Mouse (Mus musculus) MEL (cell line): ENCODE measurements around the gene Rflnb. TPM values are rescaled to one million over a fixed set of nuclear protein-coding genes. Genes with fewer than 3 reads are reported as not detected.

Source experiments
- DNase-seq: peaks from one replicate; pipeline ENCODE4 v3.0.0; 2011; ENCODE audit warnings: low read depth, low spot score
- H3K27ac ChIP-seq: 2 replicates; pipeline ENCODE4 v1.5.1; 2012; ENCODE audit warnings: low read depth, mild to moderate bottlenecking, control low read depth, low read length, moderate library complexity; ENCODE audit not compliant: control insufficient read depth
- H3K27me3 ChIP-seq, 2 experiments: fragments of 150-350 bp in 1 of 2; sonication (generic) in 1 of 2; 2 replicates each; pipeline ENCODE4 v1.6.1; 2012; ENCODE audit warnings: low read length in 2 of 2, mild to moderate bottlenecking in 2 of 2, improper control_type of control experiment in 1 of 2, moderate library complexity in 1 of 2; ENCODE audit not compliant: insufficient read depth in 2 of 2, control insufficient read depth in 1 of 2
- H3K36me3 ChIP-seq, 2 experiments: 2 replicates each; pipeline ENCODE4 v1.6.1; 2012 to 2014; ENCODE audit warnings: low read length in 2 of 2, improper control_type of control experiment in 1 of 2, inconsistent platforms in 1 of 2, mild to moderate bottlenecking in 1 of 2; ENCODE audit not compliant: insufficient read depth in 2 of 2, control insufficient read depth in 1 of 2
- H3K4me1 ChIP-seq, 2 experiments: fragments of 150-350 bp in 1 of 2; sonication (generic) in 1 of 2; 2 replicates each; pipeline ENCODE4 v1.6.1; 2012; ENCODE audit warnings: low read length in 2 of 2, improper control_type of control experiment in 1 of 2, mild to moderate bottlenecking in 1 of 2; ENCODE audit not compliant: insufficient read depth in 2 of 2, control insufficient read depth in 1 of 2
- H3K4me3 ChIP-seq, 2 experiments: fragments of 150-350 bp in 1 of 2; sonication (generic) in 1 of 2; 2 replicates each; pipeline ENCODE4 v1.5.1; 2012; ENCODE audit warnings: low read depth in 2 of 2, low read length in 2 of 2, mild to moderate bottlenecking in 2 of 2, moderate library complexity in 2 of 2, control low read depth in 1 of 2, improper control_type of control experiment in 1 of 2; ENCODE audit not compliant: control insufficient read depth in 1 of 2, insufficient read depth in 1 of 2
- H3K79me2 ChIP-seq: 2 replicates; pipeline ENCODE4 v1.6.1; 2012; ENCODE audit warnings: mild to moderate bottlenecking, low read length, moderate library complexity; ENCODE audit not compliant: control insufficient read depth, poor library complexity, insufficient read depth
- H3K9ac ChIP-seq: 2 replicates; pipeline ENCODE4 v1.6.1; 2012; ENCODE audit warnings: low read depth, mild to moderate bottlenecking, control low read depth, low read length, moderate library complexity; ENCODE audit not compliant: control insufficient read depth, poor library complexity, severe bottlenecking
- H3K9me3 ChIP-seq: fragments of 150-350 bp; sonication (generic); replicated peaks from 2 replicates; pipeline ENCODE4 v1.6.1; 2012; ENCODE audit warnings: mild to moderate bottlenecking, low read length, improper control_type of control experiment, moderate library complexity; ENCODE audit not compliant: insufficient read depth
- CHD1 ChIP-seq: IDR thresholded peaks from 2 replicates; pipeline ENCODE4 v1.6.1; 2012; ENCODE audit warnings: low read depth, mild to moderate bottlenecking, inconsistent platforms, low read length, improper control_type of control experiment
- CHD2 ChIP-seq: IDR thresholded peaks from 2 replicates; pipeline ENCODE4 v1.6.1; 2011; ENCODE audit warnings: low read length, improper control_type of control experiment
- E2F4 ChIP-seq: IDR thresholded peaks from 2 replicates; pipeline ENCODE4 v1.6.1; 2011; ENCODE audit warnings: low read depth, low read length, improper control_type of control experiment, borderline replicate concordance
- ELF1 ChIP-seq: IDR thresholded peaks from 2 replicates; pipeline ENCODE4 v1.6.1; 2014; ENCODE audit warnings: low read depth, mild to moderate bottlenecking, inconsistent platforms, low read length, improper control_type of control experiment, moderate library complexity
- EP300 ChIP-seq, 2 experiments: IDR thresholded peaks; 2 replicates each; pipeline ENCODE4 v1.6.1; 2011; ENCODE audit warnings: improper control_type of control experiment in 2 of 2, low read length in 2 of 2, low read depth in 1 of 2, mild to moderate bottlenecking in 1 of 2
- ETS1 ChIP-seq: IDR thresholded peaks from 2 replicates; pipeline ENCODE4 v1.6.1; 2012; ENCODE audit warnings: low read depth, mild to moderate bottlenecking, inconsistent platforms, low read length, improper control_type of control experiment, moderate library complexity
- GABPA ChIP-seq: IDR thresholded peaks from 2 replicates; pipeline ENCODE4 v1.6.1; 2012; ENCODE audit warnings: low read depth, mild to moderate bottlenecking, inconsistent platforms, low read length, improper control_type of control experiment, moderate library complexity
- MAFK ChIP-seq: IDR thresholded peaks from 2 replicates; pipeline ENCODE4 v1.6.1; 2011; ENCODE audit warnings: low read depth, mild to moderate bottlenecking, low read length, improper control_type of control experiment, borderline replicate concordance
- MAX ChIP-seq: IDR thresholded peaks from 2 replicates; pipeline ENCODE4 v1.6.1; 2011; ENCODE audit warnings: low read length, improper control_type of control experiment
- MAZ ChIP-seq: IDR thresholded peaks from 2 replicates; pipeline ENCODE4 v1.6.1; 2012; ENCODE audit warnings: low read depth, mild to moderate bottlenecking, inconsistent platforms, low read length, improper control_type of control experiment
- MEF2A ChIP-seq: IDR thresholded peaks from 2 replicates; pipeline ENCODE4 v1.6.1; 2014; ENCODE audit warnings: low read depth, mild to moderate bottlenecking, inconsistent platforms, low read length, improper control_type of control experiment; ENCODE audit not compliant: poor library complexity, insufficient replicate concordance, severe bottlenecking; ENCODE audit errors: extremely low read depth
- MXI1 ChIP-seq: IDR thresholded peaks from 2 replicates; pipeline ENCODE4 v1.6.1; 2011; ENCODE audit warnings: mild to moderate bottlenecking, low read depth, low read length, improper control_type of control experiment
- MYB ChIP-seq: IDR thresholded peaks from 2 replicates; pipeline ENCODE4 v1.6.1; 2011; ENCODE audit warnings: mild to moderate bottlenecking, low read depth, low read length, improper control_type of control experiment
- MYC ChIP-seq: IDR thresholded peaks from 2 replicates; pipeline ENCODE4 v1.6.1; 2011; ENCODE audit warnings: low read depth, mild to moderate bottlenecking, low read length, improper control_type of control experiment, moderate library complexity
- NELFE ChIP-seq: IDR thresholded peaks from 2 replicates; pipeline ENCODE4 v1.6.1; 2011; ENCODE audit warnings: low read depth, low read length, improper control_type of control experiment
- NRF1 ChIP-seq: IDR thresholded peaks from 2 replicates; pipeline ENCODE4 v1.6.1; 2014; ENCODE audit warnings: low read depth, mild to moderate bottlenecking, inconsistent platforms, low read length, improper control_type of control experiment, moderate library complexity; ENCODE audit not compliant: poor library complexity, insufficient read depth, severe bottlenecking
- POLR2A ChIP-seq, 2 experiments: IDR thresholded peaks; 2 replicates each; pipeline ENCODE4 v1.6.1; 2011 to 2012; ENCODE audit warnings: low read length in 2 of 2, mild to moderate bottlenecking in 2 of 2, control low read depth in 1 of 2, improper control_type of control experiment in 1 of 2, low read depth in 1 of 2, moderate library complexity in 1 of 2; ENCODE audit not compliant: control insufficient read depth in 1 of 2, insufficient read depth in 1 of 2, poor library complexity in 1 of 2
- POLR2AphosphoS2 ChIP-seq: IDR thresholded peaks from 2 replicates; pipeline ENCODE4 v1.6.1; 2011; ENCODE audit warnings: low read length, improper control_type of control experiment
- RAD21 ChIP-seq: IDR thresholded peaks from 2 replicates; pipeline ENCODE4 v1.6.1; 2011; ENCODE audit warnings: mild to moderate bottlenecking, low read depth, low read length, improper control_type of control experiment
- SIN3A ChIP-seq: IDR thresholded peaks from 2 replicates; pipeline ENCODE4 v1.6.1; 2012; ENCODE audit warnings: low read length, improper control_type of control experiment, inconsistent platforms
- SMC3 ChIP-seq: IDR thresholded peaks from 2 replicates; pipeline ENCODE4 v1.6.1; 2011; ENCODE audit warnings: low read depth, low read length, improper control_type of control experiment
- TBP ChIP-seq: IDR thresholded peaks from 2 replicates; pipeline ENCODE4 v1.8.0; 2011; ENCODE audit warnings: low read depth, low read length, improper control_type of control experiment
- TCF12 ChIP-seq: IDR thresholded peaks from 2 replicates; pipeline ENCODE4 v1.6.1; 2014; ENCODE audit warnings: low read depth, mild to moderate bottlenecking, inconsistent platforms, low read length, improper control_type of control experiment, moderate library complexity
- UBTF ChIP-seq: IDR thresholded peaks from 2 replicates; pipeline ENCODE4 v1.6.1; 2012; ENCODE audit warnings: low read depth, mild to moderate bottlenecking, inconsistent platforms, low read length, improper control_type of control experiment, moderate library complexity, borderline replicate concordance; ENCODE audit not compliant: insufficient read depth
- USF1 ChIP-seq: IDR thresholded peaks from 2 replicates; pipeline ENCODE4 v1.6.1; 2014; ENCODE audit warnings: low read depth, mild to moderate bottlenecking, inconsistent platforms, low read length, improper control_type of control experiment, moderate library complexity
- USF2 ChIP-seq, 2 experiments: IDR thresholded peaks; 2 replicates each; pipeline ENCODE4 v1.6.1; 2011 to 2012; ENCODE audit warnings: improper control_type of control experiment in 2 of 2, low read length in 2 of 2, borderline replicate concordance in 1 of 2, inconsistent platforms in 1 of 2, low read depth in 1 of 2, mild to moderate bottlenecking in 1 of 2; ENCODE audit not compliant: insufficient read depth in 1 of 2
- ZC3H11A ChIP-seq: IDR thresholded peaks from 2 replicates; pipeline ENCODE4 v1.6.1; 2012; ENCODE audit warnings: low read depth, mild to moderate bottlenecking, inconsistent platforms, low read length, improper control_type of control experiment
- ZKSCAN1 ChIP-seq: IDR thresholded peaks from 2 replicates; pipeline ENCODE4 v1.6.1; 2012; ENCODE audit warnings: low read depth, mild to moderate bottlenecking, inconsistent platforms, low read length, improper control_type of control experiment, moderate library complexity
- ZMIZ1 ChIP-seq: IDR thresholded peaks from 2 replicates; pipeline ENCODE4 v1.6.1; 2012; ENCODE audit warnings: low read depth, mild to moderate bottlenecking, inconsistent platforms, low read length, improper control_type of control experiment, moderate library complexity
- ZNF384 ChIP-seq: IDR thresholded peaks from 2 replicates; pipeline ENCODE4 v1.6.1; 2012; ENCODE audit warnings: low read depth, mild to moderate bottlenecking, inconsistent platforms, low read length, improper control_type of control experiment
- polyA plus RNA-seq, 2 experiments: library from polyadenylated mRNA; stranded (reverse) in 1 of 2; unstranded in 1 of 2; fragments of >175 nt in 1 of 2; fragments of >200 nt in 1 of 2; gene quantifications; 2 replicates each; pipeline versions ENCODE4 v1.2.1 to v1.2.4; 2012; ENCODE audit warnings: low replicate concordance in 2 of 2, low read depth in 1 of 2; ENCODE audit not compliant: insufficient read length in 2 of 2, insufficient read depth in 1 of 2, missing spikeins in 1 of 2
- total RNA-seq: library from RNA; depleted of rRNA; stranded (reverse); fragments of 300-350 nt; gene quantifications from 2 replicates; pipeline ENCODE4 v1.2.3, GENCODE M21; 2012

Rflnb gene
- total and polyA plus RNA-seq, 3 experiments: 7.4 to 8.7 TPM; not detected in 1

DNA sequence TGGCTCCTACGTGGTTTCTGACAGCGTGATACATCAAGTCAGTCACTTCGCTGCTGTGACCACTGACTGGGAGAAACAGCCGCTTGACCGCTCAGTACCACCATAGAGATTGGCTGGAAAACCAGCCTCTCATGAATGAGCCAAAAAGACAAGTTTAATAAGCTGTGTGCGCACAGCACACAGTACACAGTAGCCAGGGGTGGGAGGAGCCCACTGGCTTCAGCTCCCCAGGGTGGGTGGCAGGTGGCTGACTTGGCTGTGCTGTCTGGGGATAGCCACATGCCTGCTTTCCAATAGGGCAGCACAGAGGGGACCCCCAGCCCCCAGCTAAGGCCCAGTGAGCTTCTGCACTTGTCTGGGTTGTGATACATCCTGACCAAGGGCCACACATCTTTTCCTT lies 16.9 kb upstream of the Rflnb start:
- TF ChIP-seq ZMIZ1: no peak
- TF ChIP-seq USF1: no peak
- no peak for TF ChIP-seq POLR2AphosphoS2
- no peak for TF ChIP-seq SIN3A
- TF ChIP-seq TBP: no peak
- TF ChIP-seq POLR2A (IDR thresholded peaks at IDR 0.05; ENCODE audit: control insufficient read depth in 1 of 2, insufficient read depth in 1 of 2, low read depth in 1 of 2, low read length in 2 of 2, poor library complexity in 1 of 2): no peak
- no peak for TF ChIP-seq NRF1
- TF ChIP-seq MAX: no peak
- no peak for TF ChIP-seq ELF1
- no peak for TF ChIP-seq ZKSCAN1
- TF ChIP-seq MAFK: no peak
- TF ChIP-seq CHD1: no peak
- no peak for TF ChIP-seq MXI1
- TF ChIP-seq ZC3H11A: no peak
- no peak for TF ChIP-seq MAZ
- TF ChIP-seq SMC3: no peak
- TF ChIP-seq MYB: no peak
- H3K79me2 ChIP-seq: no peaks in the 10 kb centered on the region
- no peaks in the 10 kb centered on the region for H3K4me1 ChIP-seq
- DNase-seq: no peak
- no peak overlapping the region for H3K27ac ChIP-seq
- H3K27me3 ChIP-seq: no peaks in the 10 kb centered on the region
- H3K9me3 ChIP-seq: no peaks in the 10 kb centered on the region
- no peak overlapping the region for H3K4me3 ChIP-seq
- H3K9ac ChIP-seq: no peak overlapping the region
- H3K36me3 ChIP-seq: no peaks in the 10 kb centered on the region

- TF ChIP-seq TCF12 (no peak), USF2 (IDR thresholded peaks at IDR 0.05; ENCODE audit: borderline replicate concordance in 1 of 2, insufficient read depth in 1 of 2, low read depth in 1 of 2, low read length in 2 of 2) (no peak), ETS1 (no peak), E2F4 (no peak), GABPA (no peak), RAD21 (no peak), ELF1 (no peak), ZC3H11A (no peak), MAX (no peak), MAZ (no peak), CHD2 (no peak), UBTF (no peak), MYC (no peak), MEF2A (no peak), NELFE (no peak), SIN3A (no peak), EP300 (IDR thresholded peaks at IDR 0.05; ENCODE audit: low read depth in 1 of 2, low read length in 2 of 2) (no peak), ZNF384 (no peak), ZKSCAN1 (no peak), POLR2A (IDR thresholded peaks at IDR 0.05; ENCODE audit: control insufficient read depth in 1 of 2, insufficient read depth in 1 of 2, low read depth in 1 of 2, low read length in 2 of 2, poor library complexity in 1 of 2) (no peak)
- TF ChIP-seq, all 39 proteins: peak for 0
Measured at GRCm38 (mm10) chr11:76042882-76043281, 15.3 kb upstream of the Rflnb start.

More at GRCm38 (mm10) chr11:76042882-76043281, 15.3 kb upstream of the Rflnb start:
- Histone ChIP-seq H3K4me1 (no peaks in the 10 kb centered on the region), H3K79me2 (no peaks in the 10 kb centered on the region), H3K27me3 (no peaks in the 10 kb centered on the region), H3K27ac (no peak overlapping the region), H3K9ac (no peak overlapping the region), H3K9me3 (no peaks in the 10 kb centered on the region), H3K4me3 (no peak overlapping the region), H3K36me3 (no peaks in the 10 kb centered on the region)
- no peak for DNase-seq
